Mouse (Mus musculus) bone marrow, adult 2 months (tissue): Measurements from ENCODE around the gene Ccdc73.

Experiments used
- CTCF ChIP-seq: fragments of 200-500 bp; IDR thresholded peaks from 2 replicates; pipeline ENCODE4 v1.5.1; 2011; ENCODE audit warnings: low read length, control low read depth; ENCODE audit not compliant: control insufficient read depth, insufficient read depth
- POLR2A ChIP-seq: fragments of 200-500 bp; IDR thresholded peaks from 2 replicates; pipeline ENCODE4 v1.6.1; 2011; ENCODE audit warnings: low read depth, mild to moderate bottlenecking, control low read depth, low read length, borderline replicate concordance; ENCODE audit not compliant: control insufficient read depth

DNA sequence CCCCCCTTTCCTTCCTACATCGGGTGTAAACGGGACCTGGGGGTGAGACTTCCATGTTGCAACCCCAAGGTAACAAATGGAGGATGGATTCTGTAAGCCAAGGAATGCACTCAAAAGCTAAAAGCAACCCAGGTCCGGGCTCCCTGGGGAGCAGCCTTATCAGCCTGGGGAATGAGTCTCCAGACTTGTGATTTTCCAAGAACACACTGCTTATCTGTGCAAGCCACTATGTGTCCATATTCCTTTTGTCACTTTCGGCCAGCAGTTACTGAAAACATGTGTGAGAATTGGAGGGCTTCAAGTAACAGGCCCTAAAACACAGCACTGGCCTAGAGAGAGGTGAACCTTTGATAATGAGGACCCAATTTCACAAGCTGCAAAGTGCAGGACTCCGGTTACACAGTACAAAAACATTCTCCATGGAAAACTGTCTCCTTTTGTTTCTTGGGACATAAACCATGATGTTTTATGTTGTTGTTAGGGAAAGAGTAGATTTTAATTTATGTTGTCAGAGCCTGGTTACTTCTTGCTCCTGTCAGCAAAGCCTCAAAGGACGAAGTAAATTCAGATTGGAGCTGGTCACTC lies 155.5 kb downstream of the Ccdc73 start:
- no peak for TF ChIP-seq POLR2A
- no peak for TF ChIP-seq CTCF
